Mouse (Mus musculus): Measurements from ENCODE around the gene Pltp. TPM values are rescaled to one million over a fixed set of nuclear protein-coding genes. Genes with fewer than 3 reads are reported as not detected.
A peak's percentile ranks its signal among the peaks of the same experiment; 100 is the strongest.
"Not testable (repeated sequence)": the region's sequence is repeated elsewhere in the genome, so short reads cannot be mapped to it uniquely, and the experiment has no call there.

Pltp gene
- polyA plus RNA-seq, 1 experiment from 2014 or later: 33.4 TPM

DNA sequence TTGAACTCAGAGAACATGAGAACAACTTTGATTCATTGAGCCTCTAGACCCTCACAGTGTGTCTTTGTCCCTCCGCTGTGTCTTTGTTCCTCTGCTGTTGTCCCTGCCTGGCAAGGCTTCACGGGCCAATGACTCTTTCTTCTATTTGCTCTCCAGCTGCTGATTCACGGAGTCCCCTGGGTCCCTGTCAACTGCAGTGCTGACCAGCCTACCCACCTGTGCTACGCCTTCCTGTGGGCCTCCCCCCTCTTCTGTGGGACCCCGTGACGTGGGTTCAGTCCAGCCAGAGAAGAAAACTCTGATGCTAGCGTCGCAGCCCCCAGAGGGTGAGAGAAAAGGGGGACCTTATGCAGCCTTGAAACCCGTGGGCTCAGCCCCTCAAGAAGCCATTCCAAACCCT, 25.1 kb upstream of the Pltp start:
- no peaks in the 10 kb centered on the region for H3K9me3 ChIP-seq (ENCODE audit: low read length)
- DNase-seq (peak; percentile 44), ATAC-seq (no peak)
- H3K27ac ChIP-seq (ENCODE audit: low read depth): no peak overlapping the region
- WGBS (ENCODE audit: insufficient replicate concordance): 79% methylated on average over 9 of the region's 9 CpGs
- H3K36me3 ChIP-seq (replicated peaks; ENCODE audit: insufficient read depth, low read length): peaks cover 50% of the 10 kb centered on the region
- no peaks in the 10 kb centered on the region for H3K27me3 ChIP-seq (ENCODE audit: insufficient read depth, low read length)
- H3K4me2 ChIP-seq (ENCODE audit: low read depth, low read length): no peak overlapping the region
- no peak overlapping the region for H3K9ac ChIP-seq (replicated peaks)
- peaks cover 18% of the 10 kb centered on the region for H3K4me1 ChIP-seq (ENCODE audit: insufficient read depth)
- no peak for TF ChIP-seq CTCF (IDR thresholded peaks at IDR 0.05; ENCODE audit: low read depth)
- no peak for TF ChIP-seq EP300 (IDR thresholded peaks at IDR 0.05; ENCODE audit: low read depth)
- H3K4me3 ChIP-seq (ENCODE audit: low read depth, low read length): no peak overlapping the region

GRCm38 (mm10) chr2:164879568-164880277, 22.2 kb upstream of the Pltp start:
- ATAC-seq (peak; percentile 89), DNase-seq (peak; percentile 99)
- H3K36me3 ChIP-seq (replicated peaks; ENCODE audit: insufficient read depth, low read length): peaks cover 21% of the 10 kb centered on the region
- no peaks in the 10 kb centered on the region for H3K9me3 ChIP-seq (ENCODE audit: low read length)
- H3K27ac ChIP-seq (ENCODE audit: low read depth): peak overlapping the region; percentile 100
- H3K4me2 ChIP-seq (ENCODE audit: low read depth, low read length): peak overlapping the region; percentile 90
- peak overlapping the region; percentile 96 for H3K4me3 ChIP-seq (ENCODE audit: low read depth, low read length)
- no peaks in the 10 kb centered on the region for H3K27me3 ChIP-seq (ENCODE audit: insufficient read depth, low read length)
- peak overlapping the region; percentile 100 for H3K9ac ChIP-seq (replicated peaks)
- 1% methylated on average over 53 of the region's 72 CpGs for WGBS (ENCODE audit: insufficient replicate concordance)
- H3K4me1 ChIP-seq (ENCODE audit: insufficient read depth): peaks cover 18% of the 10 kb centered on the region
- TF ChIP-seq EP300 (IDR thresholded peaks at IDR 0.05; ENCODE audit: low read depth): peak; percentile 32; the same call in 1 of the 2 replicates
- TF ChIP-seq CTCF (IDR thresholded peaks at IDR 0.05; ENCODE audit: low read depth): no peak

DNA sequence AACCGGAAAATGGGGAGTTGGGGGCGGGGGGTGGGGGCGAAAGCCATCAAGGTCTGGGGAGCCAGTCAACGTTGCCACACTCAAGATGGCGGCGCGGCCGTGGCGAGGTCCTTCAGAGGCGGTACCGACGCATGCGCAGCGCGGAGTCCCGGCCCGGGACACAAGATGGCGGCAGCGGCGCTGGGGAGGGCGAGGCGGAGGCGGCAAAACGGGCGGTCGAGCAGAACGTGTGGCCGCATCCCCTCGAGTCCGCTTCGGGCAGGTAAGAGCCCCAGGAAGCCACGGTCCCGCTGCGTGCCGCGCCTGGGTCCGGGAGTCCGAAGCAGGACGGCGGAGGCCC, 21.7 kb upstream of the Pltp start, which contains the start of gene Pcif1:
Gene Pcif1, plus strand, starts transcription at position 77 of the 340 bp plus-strand sequence.
- ATAC-seq (peak; percentile 82), DNase-seq (peak; percentile 95)
- Histone ChIP-seq H3K36me3 (replicated peaks; ENCODE audit: insufficient read depth, low read length) (peaks cover 16% of the 10 kb centered on the region), H3K27me3 (ENCODE audit: insufficient read depth, low read length) (no peaks in the 10 kb centered on the region), H3K4me2 (ENCODE audit: low read depth, low read length) (peak within 1 kb of the TSS; percentile 90), H3K4me1 (ENCODE audit: insufficient read depth) (peaks cover 18% of the 10 kb centered on the region), H3K27ac (ENCODE audit: low read depth) (peak within 1 kb of the TSS; percentile 100), H3K9me3 (ENCODE audit: low read length) (no peaks in the 10 kb centered on the region), H3K9ac (replicated peaks) (peak within 1 kb of the TSS; percentile 100), H3K4me3 (ENCODE audit: low read depth, low read length) (peak within 1 kb of the TSS; percentile 96)
- TF ChIP-seq CTCF (IDR thresholded peaks at IDR 0.05; ENCODE audit: low read depth): no peak
- no peak for TF ChIP-seq EP300 (IDR thresholded peaks at IDR 0.05; ENCODE audit: low read depth)
- WGBS (ENCODE audit: insufficient replicate concordance): under 1% methylated on average over 38 of the region's 40 CpGs

DNA sequence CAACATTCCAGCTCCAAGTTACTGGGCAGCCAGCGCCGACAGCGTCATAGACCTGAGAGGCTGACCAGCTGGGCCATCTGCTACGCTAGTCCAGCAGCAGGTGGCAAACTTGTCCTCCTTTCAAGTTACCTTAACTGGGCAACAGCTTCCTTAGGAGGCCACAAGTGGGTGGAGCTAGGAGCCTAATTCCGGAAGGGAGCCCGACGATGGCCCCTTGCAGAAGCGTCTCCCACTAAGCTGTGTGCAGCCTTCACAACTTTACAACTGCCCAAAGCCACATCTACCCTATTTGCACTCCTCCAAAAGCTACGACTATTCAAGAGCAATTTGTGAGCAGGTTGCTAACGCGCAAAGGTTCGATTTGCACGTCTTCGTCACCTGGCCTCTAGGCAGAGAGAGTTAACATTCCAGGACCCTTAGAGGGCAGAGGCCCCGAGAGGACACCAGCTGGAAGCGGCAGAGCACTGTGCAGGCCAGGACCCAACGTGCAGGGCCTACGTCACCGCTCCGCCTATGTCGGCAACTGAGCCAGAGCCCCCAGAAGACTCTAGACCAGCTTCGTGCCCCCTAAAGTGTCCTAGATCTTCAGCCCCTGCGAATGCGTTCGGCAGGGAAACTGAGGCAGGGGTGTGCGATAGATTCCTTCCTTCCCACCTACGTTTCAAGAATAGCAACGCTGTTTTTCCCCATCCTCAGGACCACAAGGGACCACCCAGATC, 21.2 kb upstream of the Pltp start:
- Histone ChIP-seq H3K36me3 (replicated peaks; ENCODE audit: insufficient read depth, low read length) (peaks cover 10% of the 10 kb centered on the region), H3K9me3 (ENCODE audit: low read length) (no peaks in the 10 kb centered on the region), H3K27me3 (ENCODE audit: insufficient read depth, low read length) (no peaks in the 10 kb centered on the region), H3K4me3 (ENCODE audit: low read depth, low read length) (peak overlapping the region; percentile 96), H3K4me2 (ENCODE audit: low read depth, low read length) (peak overlapping the region; percentile 90), H3K4me1 (ENCODE audit: insufficient read depth) (peaks cover 18% of the 10 kb centered on the region), H3K27ac (ENCODE audit: low read depth) (peak overlapping the region; percentile 100), H3K9ac (replicated peaks) (peak overlapping the region; percentile 100)
- ATAC-seq (peak; percentile 28), DNase-seq (peak; percentile 71)
- 2% methylated on average over 28 of the region's 28 CpGs for WGBS (ENCODE audit: insufficient replicate concordance)
- no peak for TF ChIP-seq EP300 (IDR thresholded peaks at IDR 0.05; ENCODE audit: low read depth)
- TF ChIP-seq CTCF (IDR thresholded peaks at IDR 0.05; ENCODE audit: low read depth): peak; percentile 51

- H3K4me1 ChIP-seq (ENCODE audit: insufficient read depth): peaks cover 18% of the 10 kb centered on the region
- ATAC-seq; H3K36me3 ChIP-seq (replicated peaks; ENCODE audit: insufficient read depth, low read length); H3K9me3 ChIP-seq (ENCODE audit: low read length); DNase-seq; H3K27me3 ChIP-seq (ENCODE audit: insufficient read depth, low read length): not testable (repeated sequence)
- H3K9ac ChIP-seq (replicated peaks): peak overlapping the region; percentile 100; the same call in 1 of the 2 replicates
- peak; percentile 39 for TF ChIP-seq CTCF (IDR thresholded peaks at IDR 0.05; ENCODE audit: low read depth)
- peak overlapping the region; percentile 96 for H3K4me3 ChIP-seq (ENCODE audit: low read depth, low read length)
- WGBS (ENCODE audit: insufficient replicate concordance): 72% methylated on average over 10 of the region's 11 CpGs
- H3K4me2 ChIP-seq (ENCODE audit: low read depth, low read length): peak overlapping the region; percentile 90
- H3K27ac ChIP-seq (ENCODE audit: low read depth): peak overlapping the region; percentile 100
These were observed 20.1 kb upstream of the Pltp start for GRCm38 (mm10) chr2:164877376-164878215.

- ATAC-seq: not testable (repeated sequence)
- 52% methylated on average over 2 of the region's 2 CpGs for WGBS (ENCODE audit: insufficient replicate concordance)
These were observed 18.1 kb upstream of the Pltp start for GRCm38 (mm10) chr2:164875648-164876047.

More at GRCm38 (mm10) chr2:164875648-164876047, 18.1 kb upstream of the Pltp start:
- not testable (repeated sequence) for H3K4me2 ChIP-seq (ENCODE audit: low read depth, low read length); H3K27ac ChIP-seq (ENCODE audit: low read depth); H3K4me1 ChIP-seq (ENCODE audit: insufficient read depth); H3K9ac ChIP-seq (replicated peaks); H3K4me3 ChIP-seq (ENCODE audit: low read depth, low read length); DNase-seq; H3K36me3 ChIP-seq (replicated peaks; ENCODE audit: insufficient read depth, low read length); H3K27me3 ChIP-seq (ENCODE audit: insufficient read depth, low read length); H3K9me3 ChIP-seq (ENCODE audit: low read length)
